Mouse (Mus musculus) spleen, postnatal 10 days (tissue): ENCODE measurements around the gene Gm20388.
"Not testable (repeated sequence)": the region's sequence is repeated elsewhere in the genome, so short reads cannot be mapped to it uniquely, and the experiment has no call there.

ENCODE experiments used
- DNase-seq, 2 experiments: peaks; one replicate each; pipeline ENCODE4 v3.0.0; 2021 to 2022; ENCODE audit warnings: low spot score in 2 of 2

Gm20388 gene

GRCm38 (mm10) chr8:123414997-123415696 lies 3504.5 kb downstream of the Gm20388 start:
- not testable (repeated sequence) for DNase-seq

GRCm38 (mm10) chr8:123415967-123416943 lies 3505.6 kb downstream of the Gm20388 start:
- no peak for DNase-seq

GRCm38 (mm10) chr8:123416944-123417555 lies 3506.4 kb downstream of the Gm20388 start:
- no peak for DNase-seq

- DNase-seq: no peak
Observed at GRCm38 (mm10) chr8:123419711-123420110, 3509.1 kb downstream of the Gm20388 start.

- DNase-seq: no peak
Observed at GRCm38 (mm10) chr8:123420525-123421281, 3510.1 kb downstream of the Gm20388 start.

- no peak for DNase-seq
Observed at GRCm38 (mm10) chr8:123421325-123421724, 3510.7 kb downstream of the Gm20388 start.

GRCm38 (mm10) chr8:123422056-123422780 lies 3511.6 kb downstream of the Gm20388 start:
- peak; percentile 32 to 76 for DNase-seq

GRCm38 (mm10) chr8:123422781-123423159 lies 3512.1 kb downstream of the Gm20388 start:
- no peak for DNase-seq

GRCm38 (mm10) chr8:123423441-123423840 lies 3512.8 kb downstream of the Gm20388 start, which contains the start of gene Def8:
Gene Def8 (plus strand): TSS chr8:123423527.
- DNase-seq: no peak

GRCm38 (mm10) chr8:123426511-123427509 lies 3516.2 kb downstream of the Gm20388 start:
- no peak for DNase-seq

- no peak for DNase-seq
Observed at GRCm38 (mm10) chr8:123427639-123428275, 3517.1 kb downstream of the Gm20388 start.

- DNase-seq: no peak
Observed at GRCm38 (mm10) chr8:123428343-123428893, 3517.8 kb downstream of the Gm20388 start.

- no peak for DNase-seq
Observed at GRCm38 (mm10) chr8:123428939-123429721, 3518.5 kb downstream of the Gm20388 start.

- DNase-seq: not testable (repeated sequence)
Observed at GRCm38 (mm10) chr8:123429722-123430013, 3519.0 kb downstream of the Gm20388 start.

- not testable (repeated sequence) for DNase-seq
Observed at GRCm38 (mm10) chr8:123430936-123431335, 3520.3 kb downstream of the Gm20388 start.

GRCm38 (mm10) chr8:123431616-123432365 lies 3521.2 kb downstream of the Gm20388 start:
- no peak for DNase-seq

- DNase-seq: no peak
Observed at GRCm38 (mm10) chr8:123432381-123432780, 3521.7 kb downstream of the Gm20388 start.
